Mouse (Mus musculus) midbrain, embryonic 10.5 days (tissue): ENCODE measurements at regions not wholly inside any gene's neighbourhood (a gene's known extent, or its start where the extent isn't known, plus 50 kb on each side); places are given as distances from the start of the nearest gene placed in this dataset.
"Not testable (repeated sequence)": the region's sequence is repeated elsewhere in the genome, so short reads cannot be mapped to it uniquely, and the experiment has no call there.

ENCODE experiments used
- DNase-seq: peaks from one replicate; pipeline ENCODE4 v3.0.0-alpha.2; 2017; ENCODE audit warnings: low spot score
- H3K27ac ChIP-seq: fragments of 300-500 bp; sonication (generic); replicated peaks from 2 replicates; pipeline ENCODE4 v1.5.1; 2016; ENCODE audit warnings: mild to moderate bottlenecking
- H3K27me3 ChIP-seq: fragments of 300-500 bp; sonication (generic); 2 replicates; pipeline ENCODE4 v1.6.1; 2016; ENCODE audit warnings: low read depth, mild to moderate bottlenecking; ENCODE audit not compliant: poor library complexity, severe bottlenecking
- H3K36me3 ChIP-seq: fragments of 300-500 bp; sonication (generic); 2 replicates; pipeline ENCODE4 v1.6.1; 2016; ENCODE audit warnings: mild to moderate bottlenecking, moderate library complexity
- H3K4me1 ChIP-seq: fragments of 300-500 bp; sonication (generic); 2 replicates; pipeline ENCODE4 v1.6.1; 2016
- H3K4me3 ChIP-seq: fragments of 300-500 bp; sonication (generic); 2 replicates; pipeline ENCODE4 v1.5.1; 2016; ENCODE audit warnings: mild to moderate bottlenecking, moderate library complexity
- H3K9me3 ChIP-seq: fragments of 300-500 bp; sonication (generic); replicated peaks from 2 replicates; pipeline ENCODE4 v1.6.1; 2016; ENCODE audit warnings: mild to moderate bottlenecking
- WGBS: fragments of 180-500 bp; shearing (Covaris S2); methylation state at CpG from one replicate; pipeline ENCODE4 v1.1.7; 2016; 5-methylcytosine and 5-hydroxymethylcytosine counted together

DNA sequence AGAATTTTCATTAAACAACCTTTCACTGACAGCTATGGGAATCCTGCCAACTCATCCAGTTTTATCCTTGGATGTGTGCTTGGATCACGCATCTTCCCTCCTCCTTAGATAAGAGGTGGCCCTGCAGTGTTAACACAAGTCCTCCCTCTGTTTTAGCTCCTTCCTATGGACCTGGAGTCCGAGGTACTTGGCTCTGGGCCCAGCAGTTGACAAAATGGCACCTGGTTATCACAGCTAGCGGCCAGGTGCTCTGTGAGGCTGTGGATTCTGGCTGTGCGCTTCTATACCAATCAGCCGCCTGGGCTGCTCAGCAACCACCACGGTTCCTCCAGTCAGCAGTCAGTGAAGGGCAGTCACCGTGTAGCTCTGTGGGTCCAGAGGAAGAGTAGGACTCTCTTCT, 157.4 kb downstream of the Prdm2 start:
- Histone ChIP-seq H3K4me1 (no peaks in the 10 kb centered on the region), H3K4me3 (no peak overlapping the region), H3K27ac (no peak overlapping the region), H3K36me3 (no peaks in the 10 kb centered on the region), H3K9me3 (no peaks in the 10 kb centered on the region), H3K27me3 (no peaks in the 10 kb centered on the region)
- DNase-seq = no peak
- 86% methylated on average over 7 of the region's 7 CpGs for WGBS

DNA sequence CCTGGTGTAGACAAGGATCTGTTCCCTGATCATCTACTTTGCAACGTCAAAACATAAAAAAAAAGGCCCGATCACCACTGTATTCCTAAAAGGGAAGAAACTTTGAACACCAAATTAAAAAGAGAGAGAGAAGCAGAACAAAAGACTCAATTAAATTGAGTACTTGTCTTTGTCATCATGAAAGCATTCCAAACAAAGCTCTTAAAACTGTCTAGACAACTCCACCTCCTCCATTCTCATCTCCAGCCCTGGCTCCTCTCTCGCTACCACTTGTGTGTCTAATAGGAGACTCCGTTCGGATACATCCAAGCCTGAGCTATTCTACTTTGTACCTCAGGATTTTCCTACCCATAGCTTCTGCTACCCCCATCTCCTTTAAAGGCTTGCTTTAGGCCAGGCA, 159.8 kb downstream of the Prdm2 start:
- no peak for DNase-seq
- H3K27me3 ChIP-seq = no peaks in the 10 kb centered on the region
- H3K4me3 ChIP-seq = no peak overlapping the region
- WGBS = 81% methylated on average over 5 of the region's 5 CpGs
- no peak overlapping the region for H3K27ac ChIP-seq
- H3K4me1 ChIP-seq = no peaks in the 10 kb centered on the region
- H3K36me3 ChIP-seq = no peaks in the 10 kb centered on the region
- no peaks in the 10 kb centered on the region for H3K9me3 ChIP-seq

DNA sequence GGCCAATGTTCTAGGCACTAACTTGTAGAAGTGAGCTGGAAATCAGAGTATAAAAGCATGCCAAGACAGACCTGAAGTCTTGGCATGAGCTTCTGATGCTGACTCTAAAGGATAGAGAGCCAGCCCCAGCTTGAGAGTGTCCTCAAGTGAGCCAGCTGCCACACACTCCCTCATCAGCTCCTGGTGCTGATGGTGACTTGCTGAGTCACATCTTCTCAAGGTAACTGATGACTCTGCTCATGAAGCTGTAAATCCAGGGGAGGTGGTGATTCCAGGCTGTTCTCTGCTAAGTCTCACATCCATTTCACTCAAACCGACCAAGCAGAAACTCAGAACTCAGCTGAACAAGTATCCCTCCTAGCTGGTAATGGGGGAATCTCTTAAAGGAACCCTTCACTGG, 161.6 kb downstream of the Prdm2 start:
- Histone ChIP-seq H3K4me1 (no peaks in the 10 kb centered on the region), H3K4me3 (no peak overlapping the region), H3K9me3 (no peaks in the 10 kb centered on the region), H3K27me3 (no peaks in the 10 kb centered on the region), H3K36me3 (no peaks in the 10 kb centered on the region), H3K27ac (no peak overlapping the region)
- no peak for DNase-seq
- 86% methylated on average over 1 of the region's 1 CpGs for WGBS

DNA sequence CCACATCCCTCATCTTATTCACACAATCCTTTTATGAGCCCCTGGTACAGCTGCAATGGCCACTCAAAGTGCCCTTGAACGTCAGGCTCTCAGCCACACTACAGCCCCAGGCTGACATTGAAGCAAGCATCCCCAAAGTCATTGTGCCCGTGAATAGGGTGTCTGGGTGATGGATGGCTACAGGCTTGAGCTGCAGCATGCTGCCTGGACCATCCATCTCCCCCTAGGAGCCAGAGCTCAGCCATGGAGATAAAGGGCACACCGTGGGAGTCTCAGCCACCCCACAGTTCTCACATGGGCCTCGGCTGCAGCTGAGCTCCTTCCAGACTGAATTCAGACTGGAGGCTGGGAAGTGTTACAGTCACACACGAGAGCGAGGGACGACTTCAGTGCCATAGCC, 167.6 kb downstream of the Prdm2 start:
- WGBS = 65% methylated on average over 7 of the region's 7 CpGs
- H3K27me3 ChIP-seq = no peaks in the 10 kb centered on the region
- H3K4me1 ChIP-seq = no peaks in the 10 kb centered on the region
- H3K4me3 ChIP-seq = no peak overlapping the region
- H3K9me3 ChIP-seq = no peaks in the 10 kb centered on the region
- no peak overlapping the region for H3K27ac ChIP-seq
- DNase-seq = no peak
- H3K36me3 ChIP-seq = no peaks in the 10 kb centered on the region

DNA sequence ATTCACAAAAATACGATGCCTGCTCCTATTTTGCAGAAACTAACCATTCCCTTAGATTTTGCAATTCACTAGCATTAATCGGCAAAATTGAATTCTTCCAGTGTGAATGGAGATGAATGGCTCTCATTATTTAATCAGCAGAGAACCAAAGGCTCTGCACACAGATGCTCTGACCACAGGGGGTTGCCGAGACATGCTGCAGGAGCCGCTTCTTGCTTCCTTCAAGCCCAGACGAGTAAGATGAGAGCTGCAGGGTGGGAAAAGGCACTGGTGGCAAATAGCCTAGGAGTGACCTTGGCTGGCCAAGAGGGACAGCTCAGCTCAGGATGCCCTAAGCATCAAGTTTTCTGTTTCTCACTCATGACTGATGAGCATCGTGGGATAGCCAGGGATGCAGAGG, 170.0 kb downstream of the Prdm2 start:
- Histone ChIP-seq H3K27me3 (no peaks in the 10 kb centered on the region), H3K9me3 (no peaks in the 10 kb centered on the region), H3K36me3 (no peaks in the 10 kb centered on the region), H3K4me1 (no peaks in the 10 kb centered on the region), H3K4me3 (no peak overlapping the region), H3K27ac (no peak overlapping the region)
- no peak for DNase-seq
- WGBS = 55% methylated on average over 6 of the region's 6 CpGs

DNA sequence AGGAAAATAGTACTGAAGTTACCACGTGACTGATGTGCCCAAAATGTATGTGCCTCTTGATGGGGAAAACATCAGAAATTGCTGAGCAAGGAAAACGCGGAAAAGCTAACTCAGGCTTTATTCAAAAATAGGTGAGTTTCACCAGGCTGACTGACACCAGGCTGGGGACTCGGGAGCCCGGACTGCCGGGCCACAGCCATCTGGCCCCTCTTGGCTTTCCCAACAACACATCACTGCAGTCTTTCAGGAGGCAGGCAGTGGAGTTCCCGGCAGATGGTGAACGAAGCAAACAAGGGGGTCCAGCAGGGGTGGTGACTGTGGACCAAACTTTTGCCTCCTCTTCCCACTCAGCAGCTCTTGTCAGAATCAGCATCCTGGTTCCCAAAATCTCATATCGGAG, 174.2 kb downstream of the Prdm2 start:
- H3K9me3 ChIP-seq = no peaks in the 10 kb centered on the region
- H3K4me1 ChIP-seq = no peaks in the 10 kb centered on the region
- 88% methylated on average over 9 of the region's 9 CpGs for WGBS
- no peak overlapping the region for H3K4me3 ChIP-seq
- H3K36me3 ChIP-seq = no peaks in the 10 kb centered on the region
- no peaks in the 10 kb centered on the region for H3K27me3 ChIP-seq
- no peak for DNase-seq
- no peak overlapping the region for H3K27ac ChIP-seq

DNA sequence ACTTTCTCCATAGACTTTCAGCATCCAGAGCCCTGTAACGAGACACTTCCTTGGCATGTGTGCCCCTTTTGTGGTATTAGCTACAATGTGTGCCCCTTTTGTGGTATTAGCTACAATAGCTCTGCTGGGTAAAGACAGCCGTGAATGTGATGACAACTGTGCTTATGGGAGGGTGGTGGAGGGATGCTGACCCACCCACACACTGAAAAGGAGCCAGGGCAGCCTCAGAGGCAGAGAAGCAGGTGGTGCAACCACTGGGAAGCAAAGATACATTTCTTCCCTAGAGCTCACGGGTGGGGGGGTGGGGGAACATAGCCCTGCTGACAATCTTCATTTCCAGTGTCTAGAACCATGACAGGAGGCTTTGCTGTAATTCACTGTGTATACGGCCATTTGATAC, 176.1 kb downstream of the Prdm2 start:
- no peaks in the 10 kb centered on the region for H3K36me3 ChIP-seq
- H3K27ac ChIP-seq = no peak overlapping the region
- DNase-seq = no peak
- WGBS = 71% methylated on average over 4 of the region's 4 CpGs
- H3K4me1 ChIP-seq = no peaks in the 10 kb centered on the region
- no peak overlapping the region for H3K4me3 ChIP-seq
- no peaks in the 10 kb centered on the region for H3K27me3 ChIP-seq
- no peaks in the 10 kb centered on the region for H3K9me3 ChIP-seq

DNA sequence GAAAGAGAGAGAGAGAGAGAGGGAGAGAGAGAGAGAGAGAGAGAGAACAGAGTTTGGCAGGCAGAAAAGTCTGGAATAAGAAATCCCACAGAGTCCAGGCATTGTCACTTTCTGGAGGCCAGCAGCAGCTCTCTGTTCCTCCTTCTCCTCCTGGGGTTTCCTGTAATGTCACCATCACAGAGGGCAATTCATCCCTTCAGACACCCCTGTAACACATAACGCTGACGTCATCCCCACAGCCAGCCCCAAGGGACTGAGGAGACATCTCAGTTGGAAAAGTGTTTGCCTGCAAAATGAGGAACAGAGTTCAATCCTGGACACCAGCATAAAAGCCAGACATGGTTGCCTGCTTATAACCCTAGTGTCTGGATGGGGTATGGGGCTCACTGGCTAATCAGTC, 177.7 kb downstream of the Prdm2 start:
- not testable (repeated sequence) for H3K36me3 ChIP-seq, H3K4me1 ChIP-seq, H3K4me3 ChIP-seq, H3K9me3 ChIP-seq, DNase-seq, H3K27me3 ChIP-seq, H3K27ac ChIP-seq
- 62% methylated on average over 2 of the region's 2 CpGs for WGBS

DNA sequence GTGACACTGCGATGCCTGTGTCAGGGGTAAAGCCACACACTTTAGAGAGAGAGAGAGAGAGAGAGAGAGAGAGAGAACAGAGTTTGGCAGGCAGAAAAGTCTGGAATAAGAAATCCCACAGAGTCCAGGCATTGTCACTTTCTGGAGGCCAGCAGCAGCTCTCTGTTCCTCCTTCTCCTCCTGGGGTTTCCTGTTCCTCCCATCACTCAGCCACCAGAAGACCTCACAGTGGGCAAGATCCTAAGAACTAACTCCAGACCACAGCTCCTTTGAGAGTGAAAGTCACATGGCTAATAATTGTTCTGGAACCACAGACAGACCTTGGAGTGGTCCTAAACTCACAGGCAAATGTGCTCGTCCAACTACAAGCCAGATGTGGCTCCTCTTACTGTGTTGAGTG, 178.5 kb downstream of the Prdm2 start:
- not testable (repeated sequence) for H3K27ac ChIP-seq, DNase-seq, H3K27me3 ChIP-seq, H3K9me3 ChIP-seq, H3K4me3 ChIP-seq, H3K4me1 ChIP-seq, H3K36me3 ChIP-seq
- 85% methylated on average over 2 of the region's 2 CpGs for WGBS

DNA sequence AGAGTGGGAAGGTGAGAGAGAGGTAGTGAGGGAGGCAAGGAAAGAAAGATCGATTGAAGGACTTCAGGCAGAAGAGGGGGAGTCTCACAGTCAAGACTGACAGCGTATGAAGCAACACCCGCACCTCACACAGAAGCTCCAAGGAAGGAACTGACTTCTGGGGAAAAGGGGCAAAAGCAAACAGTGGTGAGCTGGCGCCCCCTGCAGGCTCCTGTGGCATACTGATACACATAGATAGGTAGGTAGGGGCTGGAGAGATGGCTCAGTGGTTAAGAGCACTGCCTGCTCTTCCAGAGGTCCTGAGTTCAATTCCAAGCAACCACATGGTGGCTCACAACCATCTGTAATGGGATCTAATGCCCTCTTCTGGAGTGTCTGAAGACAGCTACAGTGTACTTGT, 183.0 kb downstream of the Prdm2 start:
- not testable (repeated sequence) for H3K4me1 ChIP-seq, H3K27ac ChIP-seq, H3K9me3 ChIP-seq, H3K27me3 ChIP-seq, DNase-seq, H3K4me3 ChIP-seq, H3K36me3 ChIP-seq
- 69% methylated on average over 4 of the region's 4 CpGs for WGBS

DNA sequence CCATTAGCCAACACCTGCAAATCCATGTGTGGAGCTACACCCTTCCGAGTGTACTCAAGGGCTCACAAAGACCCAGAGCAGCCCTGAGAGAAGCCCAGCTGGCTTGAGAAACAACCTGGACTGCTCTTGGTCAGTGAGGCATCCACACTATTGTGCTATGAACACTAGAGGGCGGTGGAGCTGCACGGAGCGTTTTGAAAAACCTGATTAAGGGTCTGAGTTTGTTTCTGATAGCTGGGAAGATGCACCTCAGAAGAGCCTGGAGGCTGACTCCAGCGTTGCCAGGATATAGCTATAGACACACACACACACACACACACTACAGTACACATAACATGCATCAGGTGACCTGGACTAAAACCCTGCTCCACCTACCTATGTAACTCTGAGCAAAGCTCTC, 185.5 kb downstream of the Prdm2 start:
- H3K4me1 ChIP-seq = no peaks in the 10 kb centered on the region
- H3K27me3 ChIP-seq = no peaks in the 10 kb centered on the region
- H3K4me3 ChIP-seq = no peak overlapping the region
- no peak overlapping the region for H3K27ac ChIP-seq
- peaks cover 7% of the 10 kb centered on the region for H3K9me3 ChIP-seq
- no peaks in the 10 kb centered on the region for H3K36me3 ChIP-seq
- WGBS = 16% methylated on average over 5 of the region's 5 CpGs
- DNase-seq = peak; percentile 66

DNA sequence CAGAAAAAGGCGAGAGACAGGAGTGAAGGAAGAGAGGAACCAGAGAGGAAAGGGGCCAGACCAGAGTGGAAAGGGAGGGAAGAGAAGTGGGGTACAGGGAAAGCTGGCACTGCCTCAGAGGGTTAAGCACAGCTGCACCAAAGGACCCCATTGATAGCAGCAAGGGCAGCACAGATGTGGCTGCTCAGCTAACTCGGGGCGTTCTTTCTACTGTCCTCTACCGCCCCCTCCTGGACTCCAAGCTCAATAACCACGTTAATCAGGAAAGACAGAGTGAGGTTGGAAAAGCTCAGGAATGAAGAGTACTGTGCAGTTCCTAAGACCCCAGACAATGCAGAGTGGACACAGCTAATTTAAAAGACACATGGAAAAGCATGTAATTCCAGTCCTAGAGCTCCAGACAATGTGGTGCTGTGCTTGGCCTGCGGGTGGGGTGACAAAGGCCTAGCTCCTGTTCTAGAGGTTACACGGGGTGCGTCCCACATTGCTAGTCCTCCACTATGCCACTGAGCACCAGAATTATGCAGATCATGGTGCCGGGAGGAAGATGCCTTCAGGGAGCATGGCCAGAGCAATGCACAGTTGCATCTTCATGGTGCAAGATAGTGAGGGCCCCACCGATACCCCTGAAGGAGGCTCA, 191.4 kb downstream of the Prdm2 start:
- H3K27me3 ChIP-seq = peaks cover 16% of the 10 kb centered on the region; the same call in 1 of the 2 replicates
- peaks cover 7% of the 10 kb centered on the region for H3K9me3 ChIP-seq
- H3K36me3 ChIP-seq = no peaks in the 10 kb centered on the region
- WGBS = 42% methylated on average over 10 of the region's 10 CpGs
- no peak overlapping the region for H3K27ac ChIP-seq
- peak; percentile 65 for DNase-seq
- H3K4me3 ChIP-seq = no peak overlapping the region
- H3K4me1 ChIP-seq = peaks cover 11% of the 10 kb centered on the region

DNA sequence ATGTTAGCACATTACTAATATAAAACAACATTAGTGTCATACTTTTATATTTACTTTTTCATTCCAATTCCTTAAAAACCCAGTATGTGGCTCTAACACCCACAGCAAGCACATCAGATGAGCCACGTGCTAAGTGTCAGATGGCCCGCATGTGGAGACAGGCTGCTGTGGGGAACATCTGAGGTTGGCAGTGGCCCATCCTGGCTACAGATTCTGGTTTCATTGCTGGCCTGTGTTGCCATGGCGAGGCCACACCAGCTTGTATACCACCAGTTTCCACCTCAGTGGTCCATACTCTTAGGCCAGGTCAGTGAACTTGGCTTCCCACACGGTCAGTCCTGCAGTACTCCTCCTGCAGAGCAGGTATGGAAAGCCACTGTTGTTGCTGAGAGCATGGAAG, 192.1 kb downstream of the Prdm2 start:
- DNase-seq = no peak
- Histone ChIP-seq H3K9me3 (peaks cover 7% of the 10 kb centered on the region), H3K4me1 (peaks cover 11% of the 10 kb centered on the region), H3K27me3 (peaks cover 16% of the 10 kb centered on the region; the same call in 1 of the 2 replicates), H3K36me3 (no peaks in the 10 kb centered on the region), H3K4me3 (no peak overlapping the region), H3K27ac (no peak overlapping the region)
- WGBS = 84% methylated on average over 4 of the region's 4 CpGs

DNA sequence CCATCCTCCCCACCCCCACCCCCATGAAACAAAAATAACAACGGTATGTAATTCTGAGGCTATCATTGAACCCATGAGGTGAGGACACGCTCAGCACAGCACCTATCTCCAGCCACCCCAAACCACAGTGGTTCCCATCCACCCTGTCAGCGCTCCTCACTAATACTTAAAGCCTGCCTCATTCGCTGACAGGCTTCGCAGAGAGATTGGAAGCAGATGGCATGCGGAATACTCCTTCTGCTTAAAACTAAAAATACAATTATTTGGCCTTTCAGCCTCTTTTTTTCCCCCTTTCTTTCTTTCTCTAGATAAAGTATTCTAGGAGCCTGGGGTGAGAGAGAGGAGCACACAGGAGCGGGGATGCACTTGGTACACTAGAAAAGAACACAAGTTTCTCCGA, 199.9 kb downstream of the Prdm2 start:
- H3K36me3 ChIP-seq = no peaks in the 10 kb centered on the region
- 88% methylated on average over 8 of the region's 8 CpGs for WGBS
- DNase-seq = no peak

More for the DNA sequence above, 199.9 kb downstream of the Prdm2 start:
- no peak overlapping the region for H3K27ac ChIP-seq
- 0 out of 2 replicates have a peak, but pooled peaks cover 2% of the 10 kb centered on the region for H3K27me3 ChIP-seq
- H3K4me1 ChIP-seq = peaks cover 2% of the 10 kb centered on the region
- H3K9me3 ChIP-seq = no peaks in the 10 kb centered on the region
- no peak overlapping the region for H3K4me3 ChIP-seq
